Mouse (Mus musculus) left cerebral cortex, postnatal 14 days (tissue): ENCODE results near the gene Kcnj10. TPM values are rescaled to one million over a fixed set of nuclear protein-coding genes. Genes with fewer than 3 reads are reported as not detected.

Experiments
- DNase-seq, 2 experiments: peaks; one replicate each; pipeline ENCODE4 v3.0.0; 2021 to 2022; ENCODE audit warnings: low spot score in 2 of 2, mixed read lengths in 1 of 2
- intact Hi-C: fragments of 180-260 bp; cut with DNase I; formaldehyde crosslinking; loops from one replicate; pipeline ENCODE4 v1.15.1; 2025
- total RNA-seq, 2 experiments: library from RNA; stranded (reverse); gene quantifications; 2 replicates each; pipeline ENCODE4 v1.2.3; 2021

Gene Kcnj10
- total RNA-seq, 2 experiments from 2014 or later, result 79.5 to 84.5 TPM

DNA sequence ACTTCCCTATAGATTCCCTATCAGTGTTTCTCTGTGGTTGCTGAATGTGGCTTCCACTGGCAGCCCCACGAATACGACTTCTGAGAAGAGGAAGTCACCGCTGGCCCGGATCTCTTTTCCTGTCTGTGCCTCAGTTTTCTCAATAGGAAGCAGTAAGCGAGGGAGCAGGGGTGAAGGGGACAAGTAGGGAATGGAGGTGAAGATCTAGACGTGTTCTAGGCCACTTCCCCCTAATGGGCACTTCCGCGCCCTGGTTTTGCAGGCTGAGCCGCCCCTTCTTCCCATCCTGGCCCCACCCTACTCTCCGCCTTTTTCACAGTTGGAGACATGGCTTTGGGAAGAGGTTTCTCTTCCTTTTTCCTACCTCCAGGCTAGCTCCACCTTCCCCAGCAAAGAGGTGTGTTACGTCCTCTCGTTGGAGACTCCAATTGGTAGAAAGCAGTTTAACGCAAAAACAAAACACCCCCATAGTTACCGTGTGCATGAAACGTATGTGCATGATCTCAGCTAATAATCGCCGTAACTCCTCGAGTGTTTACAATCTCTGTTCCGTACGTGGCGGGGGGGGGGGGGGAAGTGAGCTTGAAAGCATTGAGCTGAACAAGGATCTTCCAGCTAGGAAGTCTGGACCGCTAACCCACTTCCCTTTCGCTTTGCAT lies 29.6 kb upstream of the Kcnj10 start:
- intact Hi-C loops, result loop anchor here (2.0 to 10.0 kb wide), 3 partner anchors 164 to 267 kb away; partner anchors contain the start of gene Dcaf8
- peak; percentile 61 to 80 for DNase-seq

DNA sequence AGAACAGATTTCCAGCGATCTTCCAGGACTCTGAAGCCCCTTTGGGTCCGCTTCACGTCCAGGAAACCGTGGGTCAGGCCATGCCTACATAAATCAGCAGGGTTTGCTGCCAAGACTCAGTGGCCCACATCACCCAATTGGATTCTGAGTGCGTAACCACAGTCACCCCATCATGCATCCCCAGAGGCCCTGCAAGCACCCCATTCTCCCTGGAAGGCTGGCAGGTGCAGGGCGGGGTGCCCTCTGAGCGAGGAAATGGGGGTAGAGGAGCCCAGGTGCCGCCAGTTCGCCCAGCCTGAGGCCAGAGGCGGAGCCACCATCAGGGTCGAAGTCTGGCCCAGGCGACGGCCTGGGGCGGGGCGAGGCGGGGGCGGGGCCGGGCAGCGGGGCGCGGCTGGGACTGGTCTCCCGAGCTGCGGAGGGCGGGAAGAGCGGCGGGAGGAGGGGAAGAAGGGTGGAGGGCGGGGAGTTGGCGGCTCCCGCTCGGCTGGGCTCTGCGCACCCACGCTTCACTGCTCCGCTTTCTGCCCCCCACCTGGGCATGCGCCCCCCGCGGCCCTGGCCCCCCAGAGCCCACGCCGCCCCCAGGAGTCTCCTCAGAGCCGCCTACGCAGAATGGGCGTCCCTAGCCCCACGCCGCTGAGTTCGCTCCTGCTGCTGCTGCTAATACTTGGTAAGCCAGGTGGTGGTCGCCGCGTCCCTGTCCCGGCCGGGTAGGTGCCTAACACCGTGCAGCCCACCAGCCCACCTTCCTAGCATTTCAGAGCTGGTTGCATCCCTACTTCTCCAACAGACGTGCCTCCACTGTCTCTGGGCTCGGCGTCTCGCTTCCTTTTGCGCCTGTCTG lies 28.9 kb upstream of the Kcnj10 start:
- intact Hi-C loops, result loop anchor here (2.0 to 10.0 kb wide), 4 partner anchors 107 to 267 kb away; partner anchors contain the start of gene Dcaf8
- peak in 1 of 2 experiments; percentile 74 for DNase-seq

- DNase-seq, result peak; percentile 57 to 92
- intact Hi-C loops, result loop anchor here (2.0 to 10.0 kb wide), 3 partner anchors 108 to 268 kb away; partner anchors contain the start of gene Dcaf8
These were observed 28.0 kb upstream of the Kcnj10 start for GRCm38 (mm10) chr1:172312768-172313561.

GRCm38 (mm10) chr1:172313613-172314411 lies 27.2 kb upstream of the Kcnj10 start:
- intact Hi-C loops, result loop anchor here (2.0 to 10.0 kb wide), 3 partner anchors 109 to 269 kb away; partner anchors contain the start of gene Dcaf8
- no peak for DNase-seq

- intact Hi-C loops, result loop anchor here (5.0 to 10.0 kb wide), 2 partner anchors 168 to 270 kb away; partner anchors contain the start of gene Dcaf8
- no peak for DNase-seq
These were observed 26.1 kb upstream of the Kcnj10 start for GRCm38 (mm10) chr1:172314911-172315310.

DNA sequence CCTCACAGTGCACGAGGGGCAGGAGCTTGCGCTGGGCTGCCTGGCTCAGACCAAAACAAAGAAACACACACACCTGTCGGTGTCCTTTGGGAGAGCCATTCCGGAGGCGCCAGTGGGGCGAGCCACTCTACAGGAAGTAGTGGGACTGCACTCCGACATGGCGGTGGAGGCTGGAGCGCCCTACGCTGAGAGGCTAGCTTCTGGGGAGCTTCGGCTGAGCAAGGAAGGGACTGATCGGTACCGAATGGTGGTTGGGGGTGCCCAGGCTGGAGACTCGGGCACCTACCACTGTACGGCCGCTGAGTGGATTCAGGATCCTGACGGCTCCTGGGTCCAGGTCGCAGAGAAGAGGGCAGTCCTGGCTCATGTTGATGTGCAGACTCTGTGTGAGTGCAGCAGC lies 23.6 kb upstream of the Kcnj10 start:
- intact Hi-C loops, result loop anchor here (10.0 kb wide), 1 partner anchor 273 kb away; no protein-coding TSS in a partner anchor
- no peak for DNase-seq

GRCm38 (mm10) chr1:172317946-172318345 lies 23.1 kb upstream of the Kcnj10 start:
- intact Hi-C loops, result loop anchor here (10.0 kb wide), 1 partner anchor 273 kb away; no protein-coding TSS in a partner anchor
- no peak for DNase-seq

GRCm38 (mm10) chr1:172318424-172319035 lies 22.5 kb upstream of the Kcnj10 start:
- DNase-seq, result no peak
- intact Hi-C loops, result loop anchor here (10.0 kb wide), 1 partner anchor 274 kb away; no protein-coding TSS in a partner anchor

- intact Hi-C loops, result loop anchor here (10.0 kb wide), 1 partner anchor 275 kb away; no protein-coding TSS in a partner anchor
- no peak for DNase-seq
These were observed 21.7 kb upstream of the Kcnj10 start for GRCm38 (mm10) chr1:172319346-172319745.

DNA sequence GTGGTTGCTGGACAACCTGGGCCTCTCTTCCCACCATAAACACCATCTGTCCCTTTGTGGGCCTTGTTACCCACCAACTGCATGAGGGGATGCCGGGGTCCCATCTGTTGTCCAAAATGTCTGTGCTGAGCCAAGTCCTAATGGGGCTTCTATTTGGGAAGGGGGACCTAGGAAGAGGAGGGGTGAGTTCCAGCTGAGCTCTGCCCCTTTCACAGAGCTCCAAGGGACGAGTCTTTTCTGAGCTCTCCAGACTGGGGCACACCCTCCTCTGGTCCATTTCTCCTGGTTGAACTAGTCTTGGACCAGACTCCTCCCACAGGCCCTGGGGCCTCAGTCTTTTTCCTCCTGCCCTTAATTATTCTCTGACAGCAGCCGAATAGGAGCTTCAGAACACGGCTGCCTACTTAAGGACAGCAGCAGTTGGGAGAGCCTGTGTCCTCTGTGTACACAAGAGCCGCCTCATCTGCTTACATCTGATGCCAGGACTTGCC lies 21.0 kb upstream of the Kcnj10 start:
- DNase-seq, result no peak
- intact Hi-C loops, result loop anchor here (10.0 kb wide), 1 partner anchor 275 kb away; no protein-coding TSS in a partner anchor

GRCm38 (mm10) chr1:172322725-172323124 lies 18.3 kb upstream of the Kcnj10 start:
- intact Hi-C loops, result no loop called here
- no peak for DNase-seq

DNA sequence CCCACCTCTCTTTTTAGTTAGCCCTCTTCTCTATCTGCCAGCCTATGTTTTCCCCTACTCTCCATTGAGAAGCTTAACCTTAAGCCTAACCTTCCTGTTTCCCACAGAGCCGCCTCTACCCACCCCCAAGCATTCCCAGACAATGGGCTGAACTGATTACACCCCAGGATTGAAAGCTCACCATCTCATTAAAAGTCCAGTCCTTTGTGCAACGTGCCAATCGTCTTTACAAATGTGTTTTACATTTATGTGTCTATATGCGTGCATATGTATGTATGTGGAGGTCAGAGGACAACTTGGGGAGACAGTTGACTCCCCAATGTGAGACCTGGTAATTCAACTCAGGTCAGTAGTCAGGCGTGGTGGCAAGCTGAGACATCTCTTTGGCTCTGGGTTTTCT lies 17.7 kb upstream of the Kcnj10 start:
- DNase-seq, result no peak
- intact Hi-C loops, result no loop called here

DNA sequence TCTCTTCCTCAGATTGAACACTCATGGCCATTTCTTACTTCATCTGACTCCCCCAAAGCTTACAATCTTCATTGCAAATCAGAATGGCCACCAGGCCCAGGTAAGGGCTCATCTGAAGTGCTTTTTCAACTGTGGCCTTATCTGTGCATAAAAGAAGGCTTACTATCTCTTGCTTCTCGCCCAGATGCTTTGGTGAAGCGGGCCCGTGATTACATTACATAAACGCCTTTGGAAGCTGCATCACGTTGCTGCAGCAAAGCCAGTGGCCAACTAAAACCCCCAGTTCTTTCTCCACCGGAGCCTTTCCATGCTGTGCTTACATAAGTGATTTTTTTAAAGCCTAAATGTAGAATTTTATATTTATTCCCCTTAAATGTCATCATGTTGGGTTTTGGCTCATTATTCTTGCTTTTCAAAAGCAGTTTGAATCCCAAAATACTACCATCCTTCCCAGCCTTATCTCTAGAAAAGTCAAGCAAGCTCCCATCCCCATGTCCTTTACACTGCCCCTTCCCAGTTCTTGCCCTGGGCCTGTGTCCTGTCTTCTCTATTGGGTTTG lies 17.1 kb upstream of the Kcnj10 start:
- DNase-seq, result peak; percentile 77 to 93
- intact Hi-C loops, result no loop called here

- intact Hi-C loops, result no loop called here
These were observed 16.3 kb upstream of the Kcnj10 start for GRCm38 (mm10) chr1:172324725-172325124.

GRCm38 (mm10) chr1:172325680-172326535 lies 15.1 kb upstream of the Kcnj10 start:
- DNase-seq, result peak; percentile 66 to 74
- intact Hi-C loops, result no loop called here

More at GRCm38 (mm10) chr1:172324725-172325124, 16.3 kb upstream of the Kcnj10 start:
- DNase-seq, result peak; percentile 85 to 86

GRCm38 (mm10) chr1:172326684-172327083 lies 14.3 kb upstream of the Kcnj10 start:
- intact Hi-C loops, result no loop called here
- no peak for DNase-seq
